Mouse (Mus musculus): Measurements from ENCODE around the gene Slc38a8. TPM values are rescaled to one million over a fixed set of nuclear protein-coding genes. Genes with fewer than 3 reads are reported as not detected.

Slc38a8 gene
- polyA plus RNA-seq, 1 experiment from 2014 or later = not detected

DNA sequence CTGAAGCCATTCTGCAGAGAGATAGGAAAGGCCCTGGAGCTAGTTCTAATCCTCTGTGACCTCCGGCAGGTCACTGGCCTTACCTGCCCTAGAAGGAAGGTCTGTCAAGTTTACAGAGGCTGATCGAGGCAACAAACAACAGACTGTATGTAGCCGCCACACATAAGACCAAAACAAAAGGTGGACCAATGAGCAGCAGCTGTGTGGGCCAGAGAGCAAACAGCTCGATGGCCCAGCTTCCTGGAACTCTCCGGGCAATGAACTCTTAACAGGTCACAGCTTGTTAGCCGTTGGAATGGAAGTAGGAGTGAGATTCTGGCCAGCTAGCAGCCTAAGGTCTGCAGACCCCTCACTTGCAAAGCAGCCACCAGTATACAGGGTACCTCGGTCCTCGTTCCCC, 71.2 kb downstream of the Slc38a8 start:
- peak; percentile 61 for ATAC-seq (ENCODE audit: low read depth)

More for the DNA sequence above, 71.2 kb downstream of the Slc38a8 start:
- no peak overlapping the region for H3K4me3 ChIP-seq (ENCODE audit: low read depth, low read length)
- H3K27ac ChIP-seq (ENCODE audit: low read length) = peak overlapping the region; percentile 45
- no peak overlapping the region for H3K4me2 ChIP-seq (ENCODE audit: low read depth, low read length)
- no peaks in the 10 kb centered on the region for H3K9me3 ChIP-seq (replicated peaks; ENCODE audit: control insufficient read depth, low read length)
- peaks cover 41% of the 10 kb centered on the region for H3K4me1 ChIP-seq (ENCODE audit: control insufficient read depth, low read depth, low read length)
- H3K27me3 ChIP-seq (ENCODE audit: control insufficient read depth, insufficient read depth, low read depth, low read length) = no peaks in the 10 kb centered on the region
- WGBS (ENCODE audit: insufficient replicate concordance) = 57% methylated on average over 8 of the region's 8 CpGs
- no peak overlapping the region for H3K9ac ChIP-seq (ENCODE audit: low read depth, low read length)
- H3K36me3 ChIP-seq (ENCODE audit: control insufficient read depth, insufficient read depth) = no peaks in the 10 kb centered on the region

Other genes with a start within 250 kb of the Slc38a8 start
- gene Hsbp1, start 157.2 kb downstream of the Slc38a8 start, polyA plus RNA-seq (2015; fragmentation: Nextera tagmentation; extraction: Ambion mirVana) = 82.7 and 86.9 TPM in 2 replicates
- gene Mlycd, start 106.8 kb downstream of the Slc38a8 start, polyA plus RNA-seq (2015; fragmentation: Nextera tagmentation; extraction: Ambion mirVana) = 10.0 and 12.1 TPM in 2 replicates
- 47.3 and 57.9 TPM in 2 replicates for gene Osgin1, start 67.6 kb downstream of the Slc38a8 start, polyA plus RNA-seq (2015; fragmentation: Nextera tagmentation; extraction: Ambion mirVana)
- gene Necab2, start 55.0 kb downstream of the Slc38a8 start, polyA plus RNA-seq (2015; fragmentation: Nextera tagmentation; extraction: Ambion mirVana) = 0.04 TPM in 1 of 2 replicates, not detected in the other
- gene Mbtps1, start 57.0 kb upstream of the Slc38a8 start, polyA plus RNA-seq (2015; fragmentation: Nextera tagmentation; extraction: Ambion mirVana) = 27.6 and 29.6 TPM in 2 replicates
- 16.6 and 16.9 TPM in 2 replicates for gene Hsdl1, start 73.5 kb upstream of the Slc38a8 start, polyA plus RNA-seq (2015; fragmentation: Nextera tagmentation; extraction: Ambion mirVana)
- 0.06 and 0.08 TPM in 2 replicates for gene Dnaaf1, start 73.5 kb upstream of the Slc38a8 start, polyA plus RNA-seq (2015; fragmentation: Nextera tagmentation; extraction: Ambion mirVana)
- 5.3 and 5.5 TPM in 2 replicates for gene Taf1c, start 103.5 kb upstream of the Slc38a8 start, polyA plus RNA-seq (2015; fragmentation: Nextera tagmentation; extraction: Ambion mirVana)
- gene Adad2, start 111.0 kb upstream of the Slc38a8 start, polyA plus RNA-seq (2015; fragmentation: Nextera tagmentation; extraction: Ambion mirVana) = not detected in 2 replicates
- gene Kcng4, start 134.0 kb upstream of the Slc38a8 start, polyA plus RNA-seq (2015; fragmentation: Nextera tagmentation; extraction: Ambion mirVana) = not detected in 2 replicates
- gene Wfdc1, start 164.7 kb upstream of the Slc38a8 start, polyA plus RNA-seq (2015; fragmentation: Nextera tagmentation; extraction: Ambion mirVana) = 2.3 and 2.7 TPM in 2 replicates
- gene Atp2c2, start 198.3 kb upstream of the Slc38a8 start, polyA plus RNA-seq (2015; fragmentation: Nextera tagmentation; extraction: Ambion mirVana) = 0.19 and 0.27 TPM in 2 replicates